Mouse (Mus musculus) embryonic facial prominence, embryonic 14.5 days (tissue): ENCODE measurements around the gene Ppm1l. TPM values are rescaled to one million over a fixed set of nuclear protein-coding genes. Genes with fewer than 3 reads are reported as not detected.
A peak's percentile ranks its signal among the peaks of the same experiment; 100 is the strongest.

Experiments
- ATAC-seq: fragments of 200-750 bp; cut with Nextera tagmentation; 2 replicates; pipeline ENCODE4 v1.8.0; 2017; ENCODE audit warnings: low read depth, moderate number of reproducible peaks, moderate TSS enrichment
- DNase-seq: peaks from one replicate; pipeline ENCODE4 v3.0.0-alpha.2; 2015; ENCODE audit warnings: low spot score
- H3K27ac ChIP-seq: fragments of 300-500 bp; sonication (generic); replicated peaks from 2 replicates; pipeline ENCODE4 v1.5.1; 2014; ENCODE audit warnings: low read depth, mild to moderate bottlenecking, low read length, moderate library complexity
- H3K27me3 ChIP-seq: fragments of 300-500 bp; sonication (generic); replicated peaks from 2 replicates; pipeline ENCODE4 v1.6.1; 2014; ENCODE audit warnings: low read length; ENCODE audit not compliant: control insufficient read depth, insufficient read depth
- H3K36me3 ChIP-seq: fragments of 300-500 bp; sonication (generic); 2 replicates; pipeline ENCODE4 v1.6.1; 2014; ENCODE audit warnings: low read length, mixed read lengths; ENCODE audit not compliant: control insufficient read depth, insufficient read depth
- H3K4me1 ChIP-seq: fragments of 300-500 bp; sonication (generic); 2 replicates; pipeline ENCODE4 v1.6.1; 2014; ENCODE audit warnings: antibody characterized with exemption, low read length; ENCODE audit not compliant: control insufficient read depth, insufficient read depth
- H3K4me2 ChIP-seq: fragments of 300-500 bp; sonication (generic); 2 replicates; pipeline ENCODE4 v1.6.1; 2014; ENCODE audit warnings: low read depth, mild to moderate bottlenecking, low read length, moderate library complexity, mixed read lengths
- H3K4me3 ChIP-seq: fragments of 300-500 bp; sonication (generic); 2 replicates; pipeline ENCODE4 v1.5.1; 2014; ENCODE audit warnings: low read depth, mild to moderate bottlenecking, low read length
- H3K9ac ChIP-seq: fragments of 300-500 bp; sonication (generic); 2 replicates; pipeline ENCODE4 v1.6.1; 2014; ENCODE audit warnings: low read depth, mild to moderate bottlenecking, low read length, moderate library complexity, mixed read lengths
- H3K9me3 ChIP-seq: fragments of 300-500 bp; sonication (generic); 2 replicates; pipeline ENCODE4 v1.6.1; 2016; ENCODE audit warnings: low read length; ENCODE audit not compliant: control insufficient read depth
- WGBS: fragments of 180-500 bp; shearing (Covaris S2); extraction: QIAGEN DNeasy Blood & Tissue Kit; methylation state at CpG from one replicate; pipeline ENCODE4 v1.1.7; 2014; 5-methylcytosine and 5-hydroxymethylcytosine counted together
- polyA plus RNA-seq: library from polyadenylated mRNA; unstranded; fragments of >200 nt; fragmentation: Nextera tagmentation; extraction: Ambion mirVana; gene quantifications from 2 replicates; pipeline ENCODE4 v1.2.1, GENCODE M21; 2014

Ppm1l gene
- polyA plus RNA-seq, 1 experiment from 2014 or later, result 10.9 TPM

DNA sequence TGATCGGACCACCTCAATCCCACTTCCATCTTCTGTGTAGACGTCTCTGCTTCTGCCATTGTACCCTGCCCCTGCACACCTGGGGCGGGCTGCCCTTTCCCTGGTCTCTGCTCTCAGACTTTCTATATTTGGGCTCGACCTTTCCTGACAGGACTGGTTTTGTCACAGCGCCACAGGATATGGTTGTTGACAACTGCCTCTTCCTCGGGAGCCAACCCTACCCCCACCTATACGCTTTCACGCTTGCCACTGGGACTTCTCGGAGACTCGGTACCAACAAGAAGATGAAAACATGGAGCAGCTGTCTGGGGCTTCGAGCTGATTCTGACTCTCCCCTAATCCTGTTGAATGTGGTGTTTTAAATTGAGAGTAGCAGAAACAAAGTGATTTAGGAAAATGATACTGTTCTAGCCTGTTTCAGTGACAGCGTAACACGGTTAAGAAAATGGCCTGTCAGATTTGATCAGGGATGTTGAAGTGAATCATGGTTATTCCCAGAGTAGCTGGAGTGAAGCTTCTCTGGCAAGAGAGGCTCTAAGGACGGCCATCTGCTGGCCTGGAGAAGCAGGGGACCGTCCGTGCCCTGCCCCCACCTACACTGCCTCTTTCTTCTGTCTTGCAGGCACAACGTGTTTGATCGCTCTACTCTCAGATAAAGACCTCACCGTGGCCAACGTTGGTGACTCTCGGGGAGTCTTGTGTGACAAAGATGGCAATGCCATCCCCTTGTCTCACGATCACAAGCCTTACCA is 232.2 kb downstream of the Ppm1l start:
- peak; percentile 50; the same call in 1 of the 2 replicates for ATAC-seq
- H3K9me3 ChIP-seq, result no peaks in the 10 kb centered on the region
- 58% methylated on average over 22 of the region's 22 CpGs for WGBS
- H3K27ac ChIP-seq, result no peak overlapping the region
- H3K36me3 ChIP-seq, result no peaks in the 10 kb centered on the region
- H3K9ac ChIP-seq, result no peak overlapping the region
- no peaks in the 10 kb centered on the region for H3K27me3 ChIP-seq
- no peak overlapping the region for H3K4me2 ChIP-seq
- no peaks in the 10 kb centered on the region for H3K4me1 ChIP-seq
- no peak for DNase-seq
- H3K4me3 ChIP-seq, result no peak overlapping the region

DNA sequence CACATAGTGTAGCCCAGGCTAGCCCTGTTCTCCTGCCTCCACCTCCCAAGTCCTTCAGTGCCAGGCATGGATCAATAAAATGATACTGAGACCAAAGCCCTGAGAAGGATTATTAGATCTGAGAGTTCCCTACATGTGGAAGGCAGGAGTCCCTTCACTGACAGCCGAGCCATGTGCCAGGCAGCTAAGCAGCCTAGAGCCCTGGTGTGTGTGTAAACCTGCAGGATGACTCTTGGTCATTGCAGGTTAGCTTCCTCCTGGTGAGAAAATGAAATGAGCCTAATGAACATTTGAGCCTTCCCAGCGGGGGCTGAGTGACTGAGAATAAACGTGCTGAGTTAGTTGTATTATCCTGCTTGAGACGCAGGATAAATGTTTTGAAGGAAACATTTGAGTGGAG is 232.9 kb downstream of the Ppm1l start:
- ATAC-seq, result no peak
- Histone ChIP-seq H3K4me1 (no peaks in the 10 kb centered on the region), H3K4me2 (no peak overlapping the region), H3K27ac (no peak overlapping the region), H3K9ac (no peak overlapping the region), H3K4me3 (no peak overlapping the region), H3K27me3 (no peaks in the 10 kb centered on the region), H3K9me3 (no peaks in the 10 kb centered on the region), H3K36me3 (no peaks in the 10 kb centered on the region)
- DNase-seq, result no peak
- WGBS, result 78% methylated on average over 4 of the region's 4 CpGs

DNA sequence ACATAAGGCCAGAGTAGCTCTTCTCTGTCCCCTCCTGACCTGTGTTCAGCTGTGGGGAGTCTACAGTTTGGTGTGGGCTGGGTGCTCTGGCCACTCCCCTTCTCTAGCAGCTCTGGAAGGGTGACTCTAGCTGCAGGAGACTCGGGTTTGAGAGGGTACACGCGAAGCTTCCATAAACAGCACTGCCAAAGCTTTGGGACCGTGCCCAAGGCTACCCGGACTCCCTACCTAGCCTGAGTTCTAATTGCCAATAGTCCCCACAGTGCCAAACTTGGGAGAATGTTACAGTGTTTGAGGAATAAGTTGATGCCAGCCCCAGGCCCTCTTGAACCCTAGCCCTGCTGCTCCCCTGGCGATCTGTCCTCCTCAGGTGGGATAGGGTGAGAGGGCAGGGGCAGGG is 238.8 kb downstream of the Ppm1l start:
- Histone ChIP-seq H3K36me3 (no peaks in the 10 kb centered on the region), H3K27ac (no peak overlapping the region), H3K9ac (no peak overlapping the region), H3K27me3 (no peaks in the 10 kb centered on the region), H3K4me1 (peaks cover 5% of the 10 kb centered on the region; the same call in 1 of the 2 replicates), H3K4me3 (no peak overlapping the region), H3K4me2 (no peak overlapping the region), H3K9me3 (no peaks in the 10 kb centered on the region)
- no peak for DNase-seq
- 81% methylated on average over 6 of the region's 6 CpGs for WGBS
- no peak for ATAC-seq

DNA sequence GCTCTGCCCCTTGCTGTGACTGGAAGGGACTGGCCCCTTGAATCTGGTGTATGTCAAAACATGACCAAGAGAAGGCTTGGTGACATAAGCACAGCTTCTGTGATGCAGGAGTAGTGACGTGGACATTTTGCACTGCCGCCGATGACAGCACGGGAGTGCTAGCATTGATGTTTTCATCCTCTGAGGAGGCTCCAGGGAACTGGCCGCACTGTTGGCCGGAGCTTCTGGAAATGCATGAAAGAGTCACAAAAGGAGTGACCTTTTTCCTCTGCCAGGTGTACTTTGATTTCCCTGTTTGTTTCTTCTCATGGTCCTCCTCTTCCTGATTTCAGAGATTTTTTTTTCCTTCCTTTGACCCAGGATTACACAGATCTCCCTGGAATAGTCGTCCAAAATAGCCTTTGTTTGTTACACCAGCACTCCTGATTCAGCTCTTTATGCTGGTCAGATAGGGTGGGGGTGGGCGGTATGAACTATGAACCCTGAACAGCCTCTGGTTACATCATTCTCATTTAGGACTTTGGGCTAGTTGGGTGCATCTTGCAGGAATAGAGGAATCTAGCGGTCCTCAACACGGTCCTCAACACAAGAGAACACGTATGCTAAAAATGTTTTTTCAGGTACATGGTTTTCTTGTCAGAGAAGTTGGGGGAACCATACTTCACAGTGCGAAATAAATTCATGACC is 239.6 kb downstream of the Ppm1l start:
- no peak overlapping the region for H3K4me3 ChIP-seq
- no peaks in the 10 kb centered on the region for H3K27me3 ChIP-seq
- no peak overlapping the region for H3K27ac ChIP-seq
- no peaks in the 10 kb centered on the region for H3K36me3 ChIP-seq
- ATAC-seq, result no peak
- 81% methylated on average over 12 of the region's 12 CpGs for WGBS
- H3K4me2 ChIP-seq, result no peak overlapping the region
- no peak overlapping the region for H3K9ac ChIP-seq
- H3K9me3 ChIP-seq, result no peaks in the 10 kb centered on the region
- peaks cover 5% of the 10 kb centered on the region; the same call in 1 of the 2 replicates for H3K4me1 ChIP-seq
- DNase-seq, result no peak

DNA sequence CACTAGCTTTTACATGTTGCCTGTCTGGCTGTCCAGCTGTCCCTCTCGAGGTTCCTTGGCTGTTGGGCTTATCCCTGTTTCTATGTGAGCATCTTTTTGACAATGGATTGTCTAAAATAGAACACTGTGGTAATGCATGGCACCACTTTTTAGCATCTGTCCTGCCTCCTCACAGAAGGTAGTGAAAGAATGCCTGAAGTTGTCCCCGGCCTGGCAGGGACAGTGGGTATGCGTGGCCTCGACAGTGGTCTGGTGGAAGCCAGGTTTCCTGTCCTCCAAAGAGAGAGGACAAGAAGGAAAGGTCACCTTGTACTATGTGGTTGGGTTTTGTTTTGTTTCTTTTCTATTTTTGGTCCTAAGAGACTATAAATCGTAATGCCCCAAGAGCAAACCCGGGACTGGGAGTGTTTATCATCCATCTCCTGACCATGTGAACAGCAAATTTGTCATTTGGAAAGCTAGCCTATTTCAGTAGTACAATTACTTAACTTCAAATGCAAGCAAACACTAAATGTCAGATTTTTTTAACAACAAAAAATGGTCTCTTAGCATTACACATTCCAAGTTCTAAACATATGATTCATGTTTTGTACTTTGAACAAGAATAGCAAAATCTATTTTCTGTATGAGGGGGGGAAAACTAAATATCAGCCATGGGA is 242.8 kb downstream of the Ppm1l start:
- no peak for ATAC-seq
- no peak overlapping the region for H3K27ac ChIP-seq
- no peak overlapping the region for H3K4me2 ChIP-seq
- peaks cover 5% of the 10 kb centered on the region; the same call in 1 of the 2 replicates for H3K4me1 ChIP-seq
- no peak overlapping the region for H3K4me3 ChIP-seq
- no peaks in the 10 kb centered on the region for H3K9me3 ChIP-seq
- 84% methylated on average over 6 of the region's 6 CpGs for WGBS
- DNase-seq, result no peak
- no peak overlapping the region for H3K9ac ChIP-seq
- H3K27me3 ChIP-seq, result no peaks in the 10 kb centered on the region
- no peaks in the 10 kb centered on the region for H3K36me3 ChIP-seq

DNA sequence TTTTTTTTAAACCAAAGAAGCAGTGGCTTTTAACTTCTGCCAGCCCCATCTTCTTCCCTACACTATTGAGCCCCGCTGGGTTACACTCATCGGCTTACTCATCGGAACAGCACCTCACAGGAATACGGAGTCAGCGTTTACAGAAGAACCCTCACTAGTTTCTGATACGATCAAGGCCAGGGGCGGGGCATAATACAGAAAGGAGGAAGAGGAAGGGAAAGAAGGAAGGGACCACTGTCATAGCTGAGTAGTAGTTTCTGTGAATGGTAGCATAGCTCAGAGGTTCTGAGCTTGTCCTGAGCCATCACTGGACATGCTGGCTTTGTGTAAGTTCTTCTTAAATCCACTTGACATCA is 243.3 kb downstream of the Ppm1l start:
- ATAC-seq, result no peak
- H3K27me3 ChIP-seq, result no peaks in the 10 kb centered on the region
- no peak overlapping the region for H3K4me3 ChIP-seq
- H3K9ac ChIP-seq, result no peak overlapping the region
- no peak overlapping the region for H3K27ac ChIP-seq
- WGBS, result 84% methylated on average over 7 of the region's 7 CpGs
- H3K4me2 ChIP-seq, result no peak overlapping the region
- peaks cover 5% of the 10 kb centered on the region; the same call in 1 of the 2 replicates for H3K4me1 ChIP-seq
- no peaks in the 10 kb centered on the region for H3K9me3 ChIP-seq
- DNase-seq, result no peak
- no peaks in the 10 kb centered on the region for H3K36me3 ChIP-seq

DNA sequence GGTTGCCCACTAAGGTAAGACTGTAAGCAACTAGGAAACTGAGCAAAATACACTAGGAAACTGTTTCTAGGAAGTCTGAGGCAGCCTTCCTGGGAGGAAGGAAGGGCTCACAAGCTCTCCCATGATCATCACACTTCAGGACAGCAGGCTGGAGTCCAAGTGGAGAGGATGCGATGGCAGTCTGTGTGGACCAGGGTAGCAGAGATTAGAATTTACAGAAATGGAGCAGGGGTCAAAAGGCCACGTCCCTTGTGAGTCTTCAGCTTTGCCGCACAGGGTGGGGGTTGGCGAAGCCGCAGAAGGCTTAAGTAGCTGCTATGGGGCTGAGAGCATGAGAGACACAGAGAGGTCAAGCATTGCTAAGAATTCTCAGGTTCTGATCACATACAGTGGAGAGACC is 245.0 kb downstream of the Ppm1l start:
- Histone ChIP-seq H3K9ac (no peak overlapping the region), H3K4me3 (no peak overlapping the region), H3K36me3 (no peaks in the 10 kb centered on the region), H3K4me2 (no peak overlapping the region), H3K9me3 (no peaks in the 10 kb centered on the region), H3K4me1 (peaks cover 5% of the 10 kb centered on the region; the same call in 1 of the 2 replicates), H3K27me3 (no peaks in the 10 kb centered on the region), H3K27ac (no peak overlapping the region)
- ATAC-seq (no peak), DNase-seq (no peak)
- 61% methylated on average over 5 of the region's 5 CpGs for whole genome bisulfite sequencing

DNA sequence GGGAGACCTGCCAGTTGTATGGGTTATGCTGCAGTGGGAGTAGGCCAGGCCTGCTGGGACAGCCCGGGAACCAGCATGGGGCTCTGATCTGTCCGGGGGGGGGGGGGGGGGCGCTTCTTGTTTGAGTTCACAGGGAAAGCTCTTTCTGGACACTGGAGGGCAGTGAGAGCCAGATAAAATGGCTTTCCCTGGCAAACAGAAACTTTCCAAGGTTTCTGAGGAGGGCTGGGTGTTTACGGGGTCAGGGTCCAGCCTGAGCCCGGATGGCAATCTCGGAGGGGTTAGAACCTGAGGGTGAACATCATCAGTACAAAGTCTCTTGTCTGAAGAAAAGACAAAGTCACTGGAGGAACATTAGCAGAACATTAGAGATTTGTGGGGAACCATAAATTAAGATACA is 246.7 kb downstream of the Ppm1l start:
- ATAC-seq, result no peak

More for the DNA sequence above, 246.7 kb downstream of the Ppm1l start:
- Histone ChIP-seq H3K9ac (no peak overlapping the region), H3K36me3 (no peaks in the 10 kb centered on the region), H3K27ac (no peak overlapping the region), H3K4me2 (no peak overlapping the region), H3K4me1 (peaks cover 2% of the 10 kb centered on the region; the same call in 1 of the 2 replicates), H3K4me3 (no peak overlapping the region), H3K27me3 (no peaks in the 10 kb centered on the region), H3K9me3 (no peaks in the 10 kb centered on the region)
- DNase-seq, result no peak
- 87% methylated on average over 4 of the region's 6 CpGs for WGBS
